Mouse (Mus musculus): ENCODE results near the gene Megf9. TPM values are rescaled to one million over a fixed set of nuclear protein-coding genes. Genes with fewer than 3 reads are reported as not detected.

Gene Megf9
- polyA plus RNA-seq, 1 experiment from 2014 or later = 8.4 TPM

- H3K36me3 ChIP-seq = no peaks in the 10 kb centered on the region
- WGBS = 40% methylated on average over 1 of the region's 1 CpGs
- ATAC-seq (ENCODE audit: borderline replicate concordance, extremely low read depth, low FRiP score, low TSS enrichment) = no peak
- H3K27ac ChIP-seq = no peak overlapping the region
- H3K9me3 ChIP-seq = no peaks in the 10 kb centered on the region
- no peak overlapping the region for H3K9ac ChIP-seq
- H3K27me3 ChIP-seq = no peaks in the 10 kb centered on the region
- no peak overlapping the region for H3K4me3 ChIP-seq
- H3K4me2 ChIP-seq = no peak overlapping the region
- H3K4me1 ChIP-seq = no peaks in the 10 kb centered on the region; the same call in 1 of the 2 replicates
Measured at GRCm38 (mm10) chr4:70517646-70518045, 17.1 kb downstream of the Megf9 start.

GRCm38 (mm10) chr4:70516289-70516688, 18.5 kb downstream of the Megf9 start:
- WGBS = 73% methylated on average over 6 of the region's 6 CpGs

GRCm38 (mm10) chr4:70515514-70515913, 19.3 kb downstream of the Megf9 start:
- H3K9me3 ChIP-seq = no peaks in the 10 kb centered on the region

More at GRCm38 (mm10) chr4:70516289-70516688, 18.5 kb downstream of the Megf9 start:
- no peak overlapping the region for H3K4me2 ChIP-seq
- ATAC-seq (ENCODE audit: borderline replicate concordance, extremely low read depth, low FRiP score, low TSS enrichment) = no peak
- H3K9ac ChIP-seq = no peak overlapping the region
- no peak overlapping the region for H3K27ac ChIP-seq
- no peak overlapping the region for H3K4me3 ChIP-seq
- no peaks in the 10 kb centered on the region for H3K27me3 ChIP-seq
- H3K9me3 ChIP-seq = no peaks in the 10 kb centered on the region
- no peaks in the 10 kb centered on the region; the same call in 1 of the 2 replicates for H3K4me1 ChIP-seq
- no peaks in the 10 kb centered on the region for H3K36me3 ChIP-seq

GRCm38 (mm10) chr4:70509987-70510386, 24.8 kb downstream of the Megf9 start:
- H3K4me2 ChIP-seq = no peak overlapping the region
- no peaks in the 10 kb centered on the region for H3K4me1 ChIP-seq
- WGBS = 79% methylated on average over 2 of the region's 2 CpGs
- H3K9ac ChIP-seq = no peak overlapping the region
- H3K9me3 ChIP-seq = no peaks in the 10 kb centered on the region
- no peak for ATAC-seq (ENCODE audit: borderline replicate concordance, extremely low read depth, low FRiP score, low TSS enrichment)
- no peak overlapping the region for H3K27ac ChIP-seq
- H3K36me3 ChIP-seq = no peaks in the 10 kb centered on the region
- H3K4me3 ChIP-seq = no peak overlapping the region
- H3K27me3 ChIP-seq = no peaks in the 10 kb centered on the region

More at GRCm38 (mm10) chr4:70515514-70515913, 19.3 kb downstream of the Megf9 start:
- Histone ChIP-seq H3K27me3 (no peaks in the 10 kb centered on the region), H3K27ac (no peak overlapping the region), H3K4me3 (no peak overlapping the region), H3K4me2 (no peak overlapping the region), H3K36me3 (no peaks in the 10 kb centered on the region), H3K9ac (no peak overlapping the region), H3K4me1 (no peaks in the 10 kb centered on the region)
- no peak for ATAC-seq (ENCODE audit: borderline replicate concordance, extremely low read depth, low FRiP score, low TSS enrichment)

GRCm38 (mm10) chr4:70509565-70509964, 25.2 kb downstream of the Megf9 start:
- no peak for ATAC-seq (ENCODE audit: borderline replicate concordance, extremely low read depth, low FRiP score, low TSS enrichment)
- Histone ChIP-seq H3K27ac (no peak overlapping the region), H3K27me3 (no peaks in the 10 kb centered on the region), H3K36me3 (no peaks in the 10 kb centered on the region), H3K4me2 (no peak overlapping the region), H3K9ac (no peak overlapping the region), H3K4me1 (no peaks in the 10 kb centered on the region), H3K9me3 (no peaks in the 10 kb centered on the region), H3K4me3 (no peak overlapping the region)
- WGBS = 37% methylated on average over 2 of the region's 2 CpGs

- ATAC-seq (ENCODE audit: borderline replicate concordance, extremely low read depth, low FRiP score, low TSS enrichment) = no peak
- Histone ChIP-seq H3K4me1 (no peaks in the 10 kb centered on the region), H3K27ac (no peak overlapping the region), H3K4me3 (no peak overlapping the region), H3K9me3 (no peaks in the 10 kb centered on the region), H3K9ac (no peak overlapping the region), H3K27me3 (no peaks in the 10 kb centered on the region), H3K36me3 (no peaks in the 10 kb centered on the region), H3K4me2 (no peak overlapping the region)
- WGBS = 97% methylated on average over 1 of the region's 1 CpGs
Measured at GRCm38 (mm10) chr4:70508207-70508606, 26.6 kb downstream of the Megf9 start.

- Histone ChIP-seq H3K9ac (no peak overlapping the region), H3K27ac (no peak overlapping the region), H3K4me3 (no peak overlapping the region), H3K9me3 (no peaks in the 10 kb centered on the region), H3K4me1 (no peaks in the 10 kb centered on the region), H3K27me3 (no peaks in the 10 kb centered on the region), H3K4me2 (no peak overlapping the region), H3K36me3 (no peaks in the 10 kb centered on the region)
- WGBS = 55% methylated on average over 3 of the region's 3 CpGs
- no peak for ATAC-seq (ENCODE audit: borderline replicate concordance, extremely low read depth, low FRiP score, low TSS enrichment)
Measured at GRCm38 (mm10) chr4:70505951-70506350, 28.8 kb downstream of the Megf9 start.

GRCm38 (mm10) chr4:70503827-70504226, 31.0 kb downstream of the Megf9 start:
- Histone ChIP-seq H3K27ac (no peak overlapping the region), H3K4me1 (no peaks in the 10 kb centered on the region), H3K9me3 (no peaks in the 10 kb centered on the region), H3K4me3 (no peak overlapping the region), H3K36me3 (no peaks in the 10 kb centered on the region), H3K4me2 (no peak overlapping the region), H3K9ac (no peak overlapping the region), H3K27me3 (no peaks in the 10 kb centered on the region)
- ATAC-seq (ENCODE audit: borderline replicate concordance, extremely low read depth, low FRiP score, low TSS enrichment) = no peak
- WGBS = 61% methylated on average over 1 of the region's 1 CpGs

- whole genome bisulfite sequencing = 60% methylated on average over 3 of the region's 3 CpGs
- Histone ChIP-seq H3K9ac (no peak overlapping the region), H3K36me3 (no peaks in the 10 kb centered on the region), H3K27me3 (no peaks in the 10 kb centered on the region), H3K9me3 (no peaks in the 10 kb centered on the region), H3K4me3 (no peak overlapping the region), H3K27ac (no peak overlapping the region), H3K4me2 (no peak overlapping the region), H3K4me1 (no peaks in the 10 kb centered on the region)
- ATAC-seq (ENCODE audit: borderline replicate concordance, extremely low read depth, low FRiP score, low TSS enrichment) = no peak
Measured at GRCm38 (mm10) chr4:70499285-70499684, 35.5 kb downstream of the Megf9 start.

GRCm38 (mm10) chr4:70496978-70497377, 37.8 kb downstream of the Megf9 start:
- H3K9me3 ChIP-seq = no peaks in the 10 kb centered on the region
- WGBS = 48% methylated on average over 1 of the region's 1 CpGs
- no peak for ATAC-seq (ENCODE audit: borderline replicate concordance, extremely low read depth, low FRiP score, low TSS enrichment)
- H3K9ac ChIP-seq = no peak overlapping the region
- H3K4me3 ChIP-seq = no peak overlapping the region
- H3K4me1 ChIP-seq = no peaks in the 10 kb centered on the region
- no peaks in the 10 kb centered on the region for H3K27me3 ChIP-seq
- H3K27ac ChIP-seq = no peak overlapping the region
- H3K4me2 ChIP-seq = no peak overlapping the region
- H3K36me3 ChIP-seq = no peaks in the 10 kb centered on the region

GRCm38 (mm10) chr4:70489792-70490191, 45.0 kb downstream of the Megf9 start:
- H3K9me3 ChIP-seq = no peaks in the 10 kb centered on the region
- H3K36me3 ChIP-seq = no peaks in the 10 kb centered on the region
- no peak for ATAC-seq (ENCODE audit: borderline replicate concordance, extremely low read depth, low FRiP score, low TSS enrichment)
- H3K27ac ChIP-seq = no peak overlapping the region
- H3K4me1 ChIP-seq = no peaks in the 10 kb centered on the region
- no peaks in the 10 kb centered on the region for H3K27me3 ChIP-seq
- H3K9ac ChIP-seq = no peak overlapping the region
- H3K4me2 ChIP-seq = no peak overlapping the region
- WGBS = 80% methylated on average over 2 of the region's 2 CpGs
- no peak overlapping the region for H3K4me3 ChIP-seq

- H3K27ac ChIP-seq = no peak overlapping the region
- no peak overlapping the region for H3K9ac ChIP-seq
- no peaks in the 10 kb centered on the region for H3K36me3 ChIP-seq
- no peak overlapping the region for H3K4me3 ChIP-seq
- no peaks in the 10 kb centered on the region for H3K9me3 ChIP-seq
- ATAC-seq (ENCODE audit: borderline replicate concordance, extremely low read depth, low FRiP score, low TSS enrichment) = no peak
- 81% methylated on average over 3 of the region's 3 CpGs for WGBS
- H3K4me2 ChIP-seq = no peak overlapping the region
- no peaks in the 10 kb centered on the region for H3K4me1 ChIP-seq
- H3K27me3 ChIP-seq = no peaks in the 10 kb centered on the region
Measured at GRCm38 (mm10) chr4:70488415-70488814, 46.4 kb downstream of the Megf9 start.

- H3K9ac ChIP-seq = no peak overlapping the region
- no peak for ATAC-seq (ENCODE audit: borderline replicate concordance, extremely low read depth, low FRiP score, low TSS enrichment)
- H3K4me3 ChIP-seq = no peak overlapping the region
- H3K27me3 ChIP-seq = no peaks in the 10 kb centered on the region
- no peak overlapping the region for H3K4me2 ChIP-seq
- H3K9me3 ChIP-seq = no peaks in the 10 kb centered on the region
- no peaks in the 10 kb centered on the region for H3K4me1 ChIP-seq
- H3K36me3 ChIP-seq = no peaks in the 10 kb centered on the region
- 79% methylated on average over 2 of the region's 2 CpGs for WGBS
- no peak overlapping the region for H3K27ac ChIP-seq
Measured at GRCm38 (mm10) chr4:70484134-70484533, 50.7 kb downstream of the Megf9 start.

Data from lung, embryonic 15.5 days (tissue).